26 mouse cellular contexts compared by ENCODE assay signal in the genomic region with DNA sequence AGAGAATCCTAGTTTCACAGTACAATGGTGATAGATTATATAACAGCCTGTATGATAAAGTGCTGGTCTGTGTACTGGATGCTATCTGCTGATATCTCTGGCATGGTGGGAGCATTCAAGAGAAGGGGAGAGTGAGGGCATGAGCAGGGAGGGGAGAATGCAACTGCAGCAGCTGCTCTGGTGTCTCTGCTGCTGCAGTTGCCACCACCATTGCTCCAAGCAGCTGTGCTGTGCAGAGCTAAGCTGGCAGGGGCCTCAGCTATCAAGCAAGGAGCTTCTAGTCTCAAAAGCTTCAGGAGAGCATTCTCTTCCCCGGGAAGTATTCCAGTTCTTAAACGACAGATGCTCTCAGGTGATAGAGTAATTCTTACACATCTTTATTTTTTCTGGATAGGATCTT.
"Had no signal": no experiment of that assay in that cellular context is flagged by ENCODE, and none has a peak within 500 bp of the region (broad histone marks: within the 10 kb centered on the region; RNA-seq: fewer than 3 reads in every experiment).

No protein-coding gene starts in this region.

- H3K9ac ChIP-seq: heart, embryonic 13.5 days; heart, embryonic 15.5 days; hindbrain, embryonic 12.5 days; hindbrain, embryonic 14.5 days; intestine, embryonic 15.5 days; limb, embryonic 12.5 days; limb, embryonic 15.5 days; liver, embryonic 12.5 days; liver, embryonic 14.5 days had no signal

- H3K4me3 ChIP-seq: gastrocnemius, adult 2 months; heart, adult 2 months; heart, embryonic 13.5 days; heart, embryonic 15.5 days; hindbrain, embryonic 10.5 days; hindbrain, embryonic 12.5 days; intestine, embryonic 15.5 days; layer of hippocampus, adult 2 months; left cerebral cortex, adult 2 months; limb, embryonic 12.5 days; limb, embryonic 15.5 days; liver, embryonic 12.5 days had no signal

- ATAC-seq: hindbrain, embryonic 16.5 days; inflammation-experienced regulatory T-cells, adult 6 months; intestine, embryonic 15.5 days; intestine, postnatal 0 days; liver, embryonic 12.5 days had no signal

- H3K9me3 ChIP-seq: heart, embryonic 13.5 days; heart, embryonic 15.5 days; hindbrain, embryonic 10.5 days; hindbrain, embryonic 12.5 days; intestine, embryonic 15.5 days; limb, embryonic 12.5 days; limb, embryonic 15.5 days; liver, embryonic 12.5 days had no signal

- H3K36me3 ChIP-seq: heart, embryonic 13.5 days; heart, embryonic 15.5 days; hindbrain, embryonic 10.5 days; hindbrain, embryonic 12.5 days; intestine, embryonic 15.5 days; limb, embryonic 12.5 days; limb, embryonic 15.5 days; liver, embryonic 12.5 days had no signal

- DNase-seq: gastrocnemius, adult 2 months; gastrocnemius, postnatal 10 days; gastrocnemius, postnatal 25 days; heart, adult 2 months; heart, postnatal 4 days; kidney, adult 18-20 months; kidney, adult 8-10 months; kidney, postnatal 10 days; kidney, postnatal 25 days; kidney, postnatal 4 days had no signal

- H3K27me3 ChIP-seq: heart, embryonic 13.5 days; heart, embryonic 15.5 days; hindbrain, embryonic 12.5 days; intestine, embryonic 15.5 days; limb, embryonic 12.5 days; limb, embryonic 15.5 days; liver, embryonic 12.5 days had no signal

- H3K27ac ChIP-seq: gastrocnemius, adult 2 months; heart, adult 2 months; heart, embryonic 13.5 days; heart, embryonic 15.5 days; hindbrain, embryonic 10.5 days; hindbrain, embryonic 12.5 days; hindbrain, embryonic 14.5 days; intestine, embryonic 15.5 days; layer of hippocampus, adult 2 months; left cerebral cortex, adult 2 months; limb, embryonic 12.5 days; limb, embryonic 15.5 days; liver, embryonic 12.5 days; liver, embryonic 14.5 days had no signal

- H3K4me1 ChIP-seq: heart, embryonic 13.5 days; heart, embryonic 15.5 days; hindbrain, embryonic 10.5 days; hindbrain, embryonic 12.5 days; intestine, embryonic 15.5 days; limb, embryonic 12.5 days; limb, embryonic 15.5 days; liver, embryonic 12.5 days had no signal

- H3K4me2 ChIP-seq: heart, embryonic 11.5 days; heart, embryonic 13.5 days; heart, embryonic 15.5 days; hindbrain, embryonic 12.5 days; hindbrain, embryonic 14.5 days; intestine, embryonic 15.5 days; limb, embryonic 12.5 days; limb, embryonic 15.5 days; liver, embryonic 12.5 days had no signal
